Mouse (Mus musculus) thymus, adult 2 months (tissue): Measurements from ENCODE around the gene Gabarap.
"Not testable (repeated sequence)": the region's sequence is repeated elsewhere in the genome, so short reads cannot be mapped to it uniquely, and the experiment has no call there.

Experiments
- CTCF ChIP-seq: fragments of 200-500 bp; IDR thresholded peaks from 2 replicates; pipeline ENCODE4 v1.5.1; 2012; ENCODE audit warnings: mild to moderate bottlenecking, control low read depth, low read length, moderate library complexity, borderline replicate concordance; ENCODE audit not compliant: control insufficient read depth, poor library complexity, insufficient read depth; ENCODE audit errors: extremely low read depth
- POLR2A ChIP-seq: fragments of 200-500 bp; IDR thresholded peaks from 2 replicates; pipeline ENCODE4 v1.6.1; 2012; ENCODE audit warnings: mild to moderate bottlenecking, low read length, control low read depth, moderate library complexity; ENCODE audit not compliant: control insufficient read depth, poor library complexity, insufficient read depth; ENCODE audit errors: extremely low read depth

DNA sequence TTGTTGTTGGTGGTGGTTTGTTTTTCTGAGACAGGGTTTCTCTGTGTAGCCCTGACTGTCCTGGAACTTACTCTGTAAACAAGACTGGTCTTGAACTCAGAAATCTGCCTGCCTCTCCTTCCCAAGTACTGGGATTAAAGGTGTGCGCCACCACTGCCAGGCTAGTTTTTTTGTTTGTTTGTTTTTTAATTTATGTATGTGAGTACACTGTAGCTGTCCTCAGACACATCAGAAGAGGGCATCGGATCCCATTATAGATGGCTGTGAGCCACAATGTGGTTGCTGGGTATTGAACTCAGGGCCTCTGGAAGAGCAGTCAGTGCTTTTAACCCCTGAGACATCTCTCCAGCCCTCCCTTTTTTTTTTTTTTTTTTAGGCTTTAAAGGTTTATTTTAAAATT, 25.2 kb downstream of the Gabarap start:
- not testable (repeated sequence) for TF ChIP-seq CTCF, POLR2A
